Mouse (Mus musculus) embryonic facial prominence, embryonic 12.5 days (tissue): ENCODE measurements around the gene Pls1. TPM values are rescaled to one million over a fixed set of nuclear protein-coding genes. Genes with fewer than 3 reads are reported as not detected.

Experiments used
- ATAC-seq: fragments of 200-750 bp; cut with Nextera tagmentation; 2 replicates; pipeline ENCODE4 v1.8.0; 2017; ENCODE audit not compliant: insufficient number of reproducible peaks, insufficient read depth, low FRiP score, low TSS enrichment
- H3K27ac ChIP-seq: fragments of 300-500 bp; sonication (generic); 2 replicates; pipeline ENCODE4 v1.5.1; 2016; ENCODE audit warnings: mild to moderate bottlenecking
- H3K27me3 ChIP-seq: fragments of 300-500 bp; sonication (generic); 2 replicates; pipeline ENCODE4 v1.6.1; 2016; ENCODE audit warnings: mild to moderate bottlenecking, moderate library complexity
- H3K36me3 ChIP-seq: fragments of 300-500 bp; sonication (generic); 2 replicates; pipeline ENCODE4 v1.6.1; 2016; ENCODE audit warnings: mild to moderate bottlenecking
- H3K4me1 ChIP-seq: fragments of 300-500 bp; sonication (generic); 2 replicates; pipeline ENCODE4 v1.6.1; 2016
- H3K4me2 ChIP-seq: fragments of 300-500 bp; sonication (generic); replicated peaks from 2 replicates; pipeline ENCODE4 v1.6.1; 2016; ENCODE audit warnings: mild to moderate bottlenecking, moderate library complexity
- H3K4me3 ChIP-seq: fragments of 300-500 bp; sonication (generic); 2 replicates; pipeline ENCODE4 v1.5.1; 2016; ENCODE audit warnings: mild to moderate bottlenecking
- H3K9ac ChIP-seq: fragments of 300-500 bp; sonication (generic); 2 replicates; pipeline ENCODE4 v1.6.1; 2016; ENCODE audit warnings: mild to moderate bottlenecking, moderate library complexity
- H3K9me3 ChIP-seq: fragments of 300-500 bp; sonication (generic); 2 replicates; pipeline ENCODE4 v1.6.1; 2016; ENCODE audit warnings: mild to moderate bottlenecking, moderate library complexity
- WGBS: fragments of 180-500 bp; shearing (Covaris S2); methylation state at CpG from one replicate; pipeline ENCODE4 v1.1.7; 2016; 5-methylcytosine and 5-hydroxymethylcytosine counted together
- polyA plus RNA-seq: library from polyadenylated mRNA; unstranded; fragments of >200 nt; fragmentation: Nextera tagmentation; extraction: Ambion mirVana; gene quantifications from 2 replicates; pipeline ENCODE4 v1.2.1, GENCODE M21; 2016

The Pls1 gene
- polyA plus RNA-seq, result 5.5 and 5.8 TPM in 2 replicates

DNA sequence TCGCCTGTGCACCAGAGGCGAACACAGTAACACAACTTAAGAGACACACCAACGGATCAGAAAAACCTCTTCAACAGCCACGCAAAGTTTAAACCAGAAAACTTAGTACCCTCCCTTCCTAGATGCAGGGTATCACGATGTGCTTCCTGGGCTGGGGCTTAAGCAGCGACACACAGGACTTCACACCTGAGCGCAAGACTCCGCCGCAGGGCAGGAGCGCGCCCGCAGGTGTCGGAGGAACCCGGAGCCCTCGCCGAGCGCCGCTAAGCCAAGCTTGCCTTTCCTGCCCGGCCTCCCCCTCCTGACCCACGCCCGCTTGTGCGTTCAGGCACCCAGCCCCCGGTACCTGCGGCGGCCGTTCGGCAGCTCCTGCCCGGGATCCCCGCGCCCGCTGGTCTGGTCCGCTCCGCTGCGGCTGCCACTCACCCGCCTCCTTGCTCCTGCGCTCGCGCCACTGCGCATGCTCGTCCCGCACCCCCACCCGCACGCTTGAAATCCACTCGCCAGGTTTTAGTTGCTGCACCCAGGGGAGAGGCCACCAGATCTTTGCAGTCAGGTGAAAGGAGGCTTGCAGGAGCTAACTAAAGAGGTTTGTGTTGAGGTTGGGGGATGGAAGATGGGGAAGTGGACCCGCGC is at the start of gene Pls1:
TSS of gene Pls1 (minus strand) at position 487 of the 636 bp plus-strand sequence.
- ATAC-seq, result peak; percentile 86
- peak within 1 kb of the TSS; percentile 58 for H3K4me3 ChIP-seq
- H3K9me3 ChIP-seq, result no peaks in the 10 kb centered on the region
- WGBS, result 2% methylated on average over 46 of the region's 46 CpGs
- 0 out of 2 replicates have a peak, but pooled peaks cover 3% of the 10 kb centered on the region for H3K4me1 ChIP-seq
- H3K36me3 ChIP-seq, result no peaks in the 10 kb centered on the region
- H3K27me3 ChIP-seq, result no peaks in the 10 kb centered on the region
- H3K4me2 ChIP-seq, result peak within 1 kb of the TSS; percentile 91
- H3K27ac ChIP-seq, result no peak within 1 kb of the TSS
- peak within 1 kb of the TSS; percentile 61 for H3K9ac ChIP-seq

DNA sequence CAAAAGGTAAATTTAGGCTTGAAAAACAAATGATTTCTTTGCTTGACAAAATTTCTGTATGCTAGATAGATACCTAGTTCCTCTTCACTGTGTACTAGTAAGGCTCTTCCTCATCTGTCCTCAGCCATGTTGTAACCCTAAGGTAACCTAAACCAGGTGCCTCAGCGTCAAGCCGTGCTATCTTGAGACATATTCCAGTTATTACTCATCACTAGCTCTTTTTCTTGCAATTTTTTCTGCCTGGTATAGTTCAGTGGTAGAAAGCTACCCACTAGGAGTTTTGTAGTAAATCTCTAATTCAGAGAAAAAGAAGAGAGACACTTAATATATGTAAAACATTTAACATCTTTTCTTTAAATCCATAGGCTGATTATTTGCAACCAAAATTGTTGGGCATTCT is 37.6 kb upstream of the Pls1 start:
- Histone ChIP-seq H3K9me3 (no peaks in the 10 kb centered on the region), H3K4me2 (no peak overlapping the region), H3K27me3 (no peaks in the 10 kb centered on the region), H3K27ac (no peak overlapping the region), H3K4me3 (no peak overlapping the region), H3K4me1 (no peaks in the 10 kb centered on the region), H3K36me3 (peaks cover 21% of the 10 kb centered on the region), H3K9ac (no peak overlapping the region)
- no peak for ATAC-seq
- WGBS, result 92% methylated on average over 2 of the region's 2 CpGs

GRCm38 (mm10) chr9:95878246-95878645 is 33.1 kb upstream of the Pls1 start:
- Histone ChIP-seq H3K4me2 (no peak overlapping the region), H3K36me3 (peaks cover 16% of the 10 kb centered on the region), H3K4me1 (no peaks in the 10 kb centered on the region), H3K27ac (no peak overlapping the region), H3K9ac (no peak overlapping the region), H3K9me3 (no peaks in the 10 kb centered on the region), H3K27me3 (no peaks in the 10 kb centered on the region), H3K4me3 (no peak overlapping the region)
- 92% methylated on average over 5 of the region's 5 CpGs for WGBS
- no peak for ATAC-seq

DNA sequence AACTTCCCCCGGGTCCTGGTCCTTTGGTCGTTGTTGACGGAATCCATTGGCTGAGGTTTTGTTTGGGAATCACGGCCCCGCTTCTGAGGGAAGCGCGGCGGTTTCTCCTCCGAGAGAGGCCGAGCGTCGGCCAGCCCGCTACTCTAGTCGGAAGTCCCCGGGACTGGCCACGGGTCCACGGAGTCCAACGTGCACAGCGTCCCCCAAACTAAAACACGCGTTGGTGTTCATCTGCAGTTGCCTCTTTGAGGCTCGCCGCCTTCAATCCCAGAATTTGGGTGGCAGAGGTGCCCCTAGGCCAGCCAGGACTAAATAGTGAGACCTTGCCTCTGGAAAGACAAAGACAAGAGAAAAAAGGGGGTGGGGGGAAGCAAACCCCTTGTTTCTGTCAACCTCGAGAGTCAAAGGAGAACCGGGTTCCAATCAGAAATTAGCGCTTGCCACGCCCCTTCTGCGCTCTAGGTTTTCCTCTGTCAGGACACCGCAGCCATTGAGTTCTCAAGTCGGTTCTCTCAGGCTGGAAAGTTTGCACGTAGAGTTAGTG is 13.0 kb upstream of the Pls1 start:
- H3K4me1 ChIP-seq, result no peaks in the 10 kb centered on the region
- ATAC-seq, result peak; percentile 8; the same call in 1 of the 2 replicates
- H3K4me3 ChIP-seq, result peak overlapping the region; percentile 89
- H3K4me2 ChIP-seq, result peak overlapping the region; percentile 90
- H3K9me3 ChIP-seq, result no peaks in the 10 kb centered on the region
- H3K9ac ChIP-seq, result peak overlapping the region; percentile 80
- H3K36me3 ChIP-seq, result no peaks in the 10 kb centered on the region
- WGBS, result under 1% methylated on average over 31 of the region's 31 CpGs
- H3K27me3 ChIP-seq, result no peaks in the 10 kb centered on the region
- H3K27ac ChIP-seq, result peak overlapping the region; percentile 81

GRCm38 (mm10) chr9:95857414-95858026 is 12.4 kb upstream of the Pls1 start, which contains the start of gene Atr:
TSS of gene Atr (plus strand) at chr9:95857597.
- ATAC-seq, result peak; percentile 75
- Histone ChIP-seq H3K27ac (peak within 1 kb of the TSS; percentile 81), H3K4me2 (peak within 1 kb of the TSS; percentile 90)

GRCm38 (mm10) chr9:95856004-95856403 is 10.9 kb upstream of the Pls1 start:
- Histone ChIP-seq H3K27me3 (no peaks in the 10 kb centered on the region), H3K4me3 (no peak overlapping the region), H3K9me3 (no peaks in the 10 kb centered on the region), H3K27ac (no peak overlapping the region), H3K4me2 (no peak overlapping the region), H3K36me3 (no peaks in the 10 kb centered on the region), H3K9ac (no peak overlapping the region), H3K4me1 (no peaks in the 10 kb centered on the region)
- WGBS, result 88% methylated on average over 4 of the region's 4 CpGs
- no peak for ATAC-seq

More at GRCm38 (mm10) chr9:95857414-95858026, 12.4 kb upstream of the Pls1 start, which contains the start of gene Atr:
- Histone ChIP-seq H3K27me3 (no peaks in the 10 kb centered on the region), H3K4me1 (no peaks in the 10 kb centered on the region), H3K9ac (peak within 1 kb of the TSS; percentile 80), H3K36me3 (no peaks in the 10 kb centered on the region), H3K9me3 (no peaks in the 10 kb centered on the region), H3K4me3 (peak within 1 kb of the TSS; percentile 89)
- under 1% methylated on average over 60 of the region's 69 CpGs for WGBS

GRCm38 (mm10) chr9:95854891-95855290 is 9.8 kb upstream of the Pls1 start:
- H3K36me3 ChIP-seq, result no peaks in the 10 kb centered on the region
- no peaks in the 10 kb centered on the region for H3K4me1 ChIP-seq
- no peaks in the 10 kb centered on the region for H3K27me3 ChIP-seq
- no peak overlapping the region for H3K27ac ChIP-seq
- H3K9ac ChIP-seq, result no peak overlapping the region
- ATAC-seq, result no peak
- H3K4me2 ChIP-seq, result no peak overlapping the region
- H3K4me3 ChIP-seq, result no peak overlapping the region
- 78% methylated on average over 2 of the region's 2 CpGs for WGBS
- H3K9me3 ChIP-seq, result no peaks in the 10 kb centered on the region

DNA sequence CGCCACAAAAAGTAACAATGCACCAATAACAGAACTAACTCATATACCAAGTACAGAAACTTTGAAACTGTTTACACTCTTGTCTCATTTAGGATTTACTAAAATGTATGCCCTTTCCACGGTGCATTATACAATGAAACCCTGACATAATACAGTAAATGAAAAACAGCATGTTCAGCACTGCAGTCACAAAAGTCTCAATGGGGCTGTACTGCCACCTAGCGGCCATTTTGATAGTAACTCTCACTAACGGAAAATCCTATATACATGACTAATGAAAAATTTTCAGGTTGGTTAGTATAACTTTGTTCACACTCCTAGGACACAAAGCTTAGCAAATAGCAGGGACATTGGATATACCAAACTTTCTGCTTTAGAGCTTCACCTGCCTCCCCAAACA is 7.8 kb upstream of the Pls1 start:
- no peak for ATAC-seq
- Histone ChIP-seq H3K9me3 (no peaks in the 10 kb centered on the region), H3K36me3 (no peaks in the 10 kb centered on the region), H3K4me1 (no peaks in the 10 kb centered on the region), H3K27me3 (no peaks in the 10 kb centered on the region), H3K4me3 (no peak overlapping the region), H3K9ac (no peak overlapping the region), H3K4me2 (no peak overlapping the region), H3K27ac (no peak overlapping the region)
- 19% methylated on average over 4 of the region's 4 CpGs for WGBS

- WGBS, result 63% methylated on average over 11 of the region's 11 CpGs
- Histone ChIP-seq H3K4me1 (no peaks in the 10 kb centered on the region), H3K27ac (no peak overlapping the region), H3K9me3 (no peaks in the 10 kb centered on the region), H3K4me2 (no peak overlapping the region), H3K36me3 (no peaks in the 10 kb centered on the region), H3K4me3 (no peak overlapping the region), H3K27me3 (no peaks in the 10 kb centered on the region), H3K9ac (no peak overlapping the region)
- no peak for ATAC-seq
Observed at GRCm38 (mm10) chr9:95851671-95852070, 6.6 kb upstream of the Pls1 start.

- Histone ChIP-seq H3K36me3 (no peaks in the 10 kb centered on the region), H3K4me2 (peak overlapping the region; percentile 91), H3K27me3 (no peaks in the 10 kb centered on the region), H3K9me3 (no peaks in the 10 kb centered on the region), H3K27ac (no peak overlapping the region), H3K4me3 (no peak overlapping the region), H3K9ac (no peak overlapping the region), H3K4me1 (0 out of 2 replicates have a peak, but pooled peaks cover 3% of the 10 kb centered on the region)
- no peak for ATAC-seq
- WGBS, result 64% methylated on average over 4 of the region's 4 CpGs
Observed at GRCm38 (mm10) chr9:95845711-95846110, 600 bp upstream of the Pls1 start.

- Histone ChIP-seq H3K4me3 (no peak overlapping the region), H3K4me2 (no peak overlapping the region), H3K27me3 (no peaks in the 10 kb centered on the region), H3K36me3 (no peaks in the 10 kb centered on the region), H3K9me3 (no peaks in the 10 kb centered on the region), H3K27ac (no peak overlapping the region), H3K4me1 (0 out of 2 replicates have a peak, but pooled peaks cover 3% of the 10 kb centered on the region), H3K9ac (no peak overlapping the region)
- no peak for ATAC-seq
- WGBS, result 77% methylated on average over 3 of the region's 3 CpGs
Observed at GRCm38 (mm10) chr9:95839424-95839823, 5.7 kb downstream of the Pls1 start.

- Histone ChIP-seq H3K9ac (no peak overlapping the region), H3K9me3 (no peaks in the 10 kb centered on the region), H3K36me3 (no peaks in the 10 kb centered on the region), H3K4me1 (no peaks in the 10 kb centered on the region), H3K27ac (no peak overlapping the region), H3K4me2 (no peak overlapping the region), H3K27me3 (no peaks in the 10 kb centered on the region), H3K4me3 (no peak overlapping the region)
- WGBS, result 89% methylated on average over 10 of the region's 10 CpGs
- ATAC-seq, result no peak
Observed at GRCm38 (mm10) chr9:95835741-95836140, 9.4 kb downstream of the Pls1 start.
